ENCODE assay signal across 23 mouse cellular contexts in genomic region chr12:52861922-52862321, GRCm38 (mm10).
DNase-seq lines count a peak whose midpoint lies in the region; ATAC-seq and TF ChIP-seq lines count a peak whose summit lies in the region.
"Had no signal": no experiment of that assay in that cellular context is flagged by ENCODE, and none has a peak within 500 bp of the region (broad histone marks: within the 10 kb centered on the region; RNA-seq: fewer than 3 reads in every experiment).

No protein-coding gene starts in this region.

- no peak overlapping the region for H3K27ac ChIP-seq in forebrain, postnatal 0 days (ENCODE audit: low read depth, low read length)
- H3K27ac ChIP-seq in forebrain, embryonic 16.5 days (ENCODE audit: low read length), result no peak overlapping the region
- H3K27ac ChIP-seq in layer of hippocampus, adult 2 months, result peak overlapping the region; percentile 29; the same call in 1 of the 2 replicates

- H3K4me2 ChIP-seq in forebrain, postnatal 0 days (ENCODE audit: low read depth), result no peak overlapping the region
- H3K4me2 ChIP-seq in forebrain, embryonic 16.5 days (ENCODE audit: low read length), result no peak overlapping the region

- no peaks in the 10 kb centered on the region for H3K36me3 ChIP-seq in forebrain, postnatal 0 days (ENCODE audit: insufficient read depth)
- H3K36me3 ChIP-seq in forebrain, embryonic 16.5 days (ENCODE audit: control insufficient read depth, insufficient read depth), result no peaks in the 10 kb centered on the region
- H3K36me3 ChIP-seq: G1E had no signal

- H3K4me3 ChIP-seq in forebrain, postnatal 0 days (ENCODE audit: low read depth, low read length), result no peak overlapping the region
- H3K4me3 ChIP-seq in forebrain, embryonic 16.5 days (replicated peaks; ENCODE audit: low read length), result no peak overlapping the region
- H3K4me3 ChIP-seq in layer of hippocampus, adult 2 months, result no peak overlapping the region

- ATAC-seq in forebrain, postnatal 0 days, result peak; percentile 29; the same call in 1 of the 2 replicates
- ATAC-seq in forebrain, embryonic 16.5 days, result no peak
- ATAC-seq in frontal cortex, adult (ENCODE audit: low TSS enrichment), result peak; percentile 80
- ATAC-seq: activated CD4-positive, CD25-positive, alpha-beta regulatory T cell, adult 4 months; CD4-positive, CD25-positive, alpha-beta regulatory T cell, adult 4 months; Patski had no signal

- 0 out of 2 replicates have a peak, but pooled peaks cover 8% of the 10 kb centered on the region for H3K4me1 ChIP-seq in forebrain, postnatal 0 days (ENCODE audit: insufficient read depth)
- no peaks in the 10 kb centered on the region for H3K4me1 ChIP-seq in forebrain, embryonic 16.5 days (replicated peaks; ENCODE audit: control insufficient read depth, insufficient read depth, low read length)

- WGBS in forebrain, postnatal 0 days, result 43% methylated on average over 3 of the region's 3 CpGs
- 57% methylated on average over 3 of the region's 3 CpGs for WGBS in forebrain, embryonic 16.5 days

- H3K9me3 ChIP-seq in forebrain, postnatal 0 days (ENCODE audit: low read length), result 0 out of 2 replicates have a peak, but pooled peaks cover 6% of the 10 kb centered on the region
- H3K9me3 ChIP-seq in forebrain, embryonic 16.5 days (ENCODE audit: control insufficient read depth, low read length), result peaks cover 5% of the 10 kb centered on the region

- TF ChIP-seq CTCF in forebrain, postnatal 0 days (IDR thresholded peaks at IDR 0.05; ENCODE audit: low read depth), result no peak
- no peak for TF ChIP-seq CTCF in layer of hippocampus, adult 2 months (conservative IDR thresholded peaks at IDR 0.05)

- no peak overlapping the region for H3K9ac ChIP-seq in forebrain, postnatal 0 days
- no peak overlapping the region for H3K9ac ChIP-seq in forebrain, embryonic 16.5 days (replicated peaks; ENCODE audit: low read depth, low read length)

- H3K27me3 ChIP-seq in forebrain, postnatal 0 days (ENCODE audit: insufficient read depth, low read length), result no peaks in the 10 kb centered on the region
- no peaks in the 10 kb centered on the region for H3K27me3 ChIP-seq in forebrain, embryonic 16.5 days (replicated peaks; ENCODE audit: control insufficient read depth, insufficient read depth, low read length)
- H3K27me3 ChIP-seq: CH12.LX, Patski had no signal

- DNase-seq in forebrain, postnatal 0 days, result peak; percentile 16
- no peak for DNase-seq in frontal cortex, postnatal 14 days (ENCODE audit: low spot score in 2 of 2)
- DNase-seq in layer of hippocampus, adult 2 months (ENCODE audit: low spot score in 2 of 2), result no peak
- no peak for DNase-seq in layer of hippocampus, postnatal 25 days (ENCODE audit: extremely low spot score in 1 of 2, low spot score in 1 of 2)
- peak; percentile 47 for DNase-seq in brain, adult 2 months (ENCODE audit: low read depth, low spot score)
- no peak for DNase-seq in kidney, postnatal 36 days
- DNase-seq: adrenal gland, adult 2 months; adrenal gland, adult 8-10 months; adrenal gland, postnatal 10 days; adrenal gland, postnatal 14 days; adrenal gland, postnatal 25 days; adrenal gland, postnatal 36 days; B cell, adult 2 months; cerebellum, adult 11 months; cerebellum, adult 11-12 months; cerebellum, adult 18-20 months had no signal

Comparison
In these comparisons a context has a peak if more than half of its experiments do, and no peak if none do; other contexts are left out.
1. DNase-seq: peak in forebrain, postnatal 0 days (single experiment) and brain, adult 2 months (single experiment); none in frontal cortex, postnatal 14 days (0 of 2), layer of hippocampus, adult 2 months (0 of 2), layer of hippocampus, postnatal 25 days (0 of 2) and kidney, postnatal 36 days (0 of 2).